Comparison of ENCODE assay signal across 8 mouse cellular contexts in the genomic region with DNA sequence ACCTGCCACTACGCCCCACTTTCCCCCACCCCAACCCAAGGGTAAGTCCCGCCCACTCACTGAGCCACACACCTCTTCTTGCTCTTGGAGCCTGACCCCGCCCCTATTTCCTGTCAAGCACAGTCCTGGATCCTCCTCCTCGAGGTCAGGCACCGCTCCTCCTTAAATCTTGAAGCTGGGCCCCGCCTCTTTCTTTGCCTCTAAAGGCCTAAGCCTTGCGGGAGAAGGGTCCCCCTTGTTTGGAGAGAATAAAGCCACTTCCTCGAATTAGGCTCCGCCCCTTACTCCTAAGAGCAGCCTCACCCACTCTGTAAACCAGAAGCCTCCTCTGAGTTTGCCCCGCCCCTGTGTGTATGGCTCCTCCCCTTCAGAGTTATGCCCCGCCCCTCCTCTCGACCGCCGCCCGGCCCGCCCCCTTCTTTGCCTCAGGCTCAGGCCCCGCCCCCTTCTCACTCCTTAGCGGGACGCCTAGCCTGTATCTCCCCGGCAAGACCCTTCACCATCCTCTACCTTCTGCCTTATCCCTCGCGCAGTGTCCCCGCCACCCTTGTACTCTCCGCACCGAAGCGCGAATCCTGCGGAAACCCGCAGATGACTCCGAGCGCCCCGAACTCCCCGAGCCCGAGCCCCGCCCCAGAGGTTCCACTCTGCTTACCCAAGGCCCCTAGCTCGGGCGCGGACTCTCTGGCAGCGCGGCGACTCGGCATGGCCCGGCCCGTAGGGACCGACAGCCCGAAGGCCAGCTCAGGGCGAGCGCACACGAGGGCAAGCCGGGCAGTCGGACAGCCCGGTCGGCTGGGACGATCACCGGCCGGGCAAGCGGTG. TPM values are rescaled to one million over a fixed set of nuclear protein-coding genes. Genes with fewer than 3 reads are reported as not detected.
DNase-seq lines count a peak whose midpoint lies in the region; ATAC-seq and TF ChIP-seq lines count a peak whose summit lies in the region.

No protein-coding gene starts in this region.

- peak overlapping the region; percentile 71 for H3K9ac ChIP-seq in embryonic facial prominence, embryonic 14.5 days (ENCODE audit: low read depth, low read length)
- peak overlapping the region; percentile 81 for H3K9ac ChIP-seq in heart, adult 2 months (ENCODE audit: low read depth, low read length)
- peak overlapping the region; percentile 70 for H3K9ac ChIP-seq in limb, embryonic 13.5 days
- peak overlapping the region; percentile 63 for H3K9ac ChIP-seq in midbrain, embryonic 16.5 days (ENCODE audit: low read depth, low read length)

- no peak for TF ChIP-seq EP300 in heart, adult 2 months (IDR thresholded peaks at IDR 0.05; ENCODE audit: insufficient read depth, low read depth, low read length)

- H3K79me2 ChIP-seq in heart, adult 2 months (replicated peaks; ENCODE audit: control insufficient read depth, insufficient read depth, low read length), result no peaks in the 10 kb centered on the region

- no peak for TF ChIP-seq CTCF in heart, adult 2 months (IDR thresholded peaks at IDR 0.05)

- no peaks in the 10 kb centered on the region for H3K9me3 ChIP-seq in embryonic facial prominence, embryonic 14.5 days (ENCODE audit: control insufficient read depth, low read length)
- no peaks in the 10 kb centered on the region for H3K9me3 ChIP-seq in limb, embryonic 13.5 days
- H3K9me3 ChIP-seq in midbrain, embryonic 16.5 days (replicated peaks; ENCODE audit: control insufficient read depth, low read length, poor library complexity, severe bottlenecking), result no peaks in the 10 kb centered on the region

- H3K4me1 ChIP-seq in embryonic facial prominence, embryonic 14.5 days (ENCODE audit: control insufficient read depth, insufficient read depth, low read length), result peaks cover 4% of the 10 kb centered on the region; the same call in 1 of the 2 replicates
- H3K4me1 ChIP-seq in heart, adult 2 months (ENCODE audit: control insufficient read depth, insufficient read depth, low read length), result peaks cover 1% of the 10 kb centered on the region; the same call in 1 of the 2 replicates
- no peaks in the 10 kb centered on the region for H3K4me1 ChIP-seq in limb, embryonic 13.5 days
- H3K4me1 ChIP-seq in midbrain, embryonic 16.5 days (ENCODE audit: control insufficient read depth, insufficient read depth, low read length), result peaks cover 9% of the 10 kb centered on the region; the same call in 1 of the 2 replicates

- TF ChIP-seq POLR2A in heart, adult 2 months (IDR thresholded peaks at IDR 0.05; ENCODE audit: insufficient read depth, low read depth, low read length), result peak; percentile 44; the same call in 1 of the 2 replicates

- DNase-seq in 3T3-L1 (ENCODE audit: low read depth, low spot score), result peak; percentile 99
- peak; percentile 88 to 91 for DNase-seq in adrenal gland, postnatal 4 days (ENCODE audit: low spot score in 2 of 2)
- DNase-seq in embryonic facial prominence, embryonic 14.5 days (ENCODE audit: low spot score), result peak; percentile 98
- peak; percentile 95 to 96 for DNase-seq in heart, adult 2 months
- DNase-seq in kidney, adult 8-10 months, result peak; percentile 97 to 99
- DNase-seq in spleen, postnatal 10 days (ENCODE audit: low spot score in 2 of 2), result peak; percentile 92 to 96

- H3K4me3 ChIP-seq in embryonic facial prominence, embryonic 14.5 days (ENCODE audit: low read depth, low read length), result peak overlapping the region; percentile 81
- peak overlapping the region; percentile 94 for H3K4me3 ChIP-seq in heart, adult 2 months
- peak overlapping the region; percentile 81 for H3K4me3 ChIP-seq in limb, embryonic 13.5 days
- H3K4me3 ChIP-seq in midbrain, embryonic 16.5 days (ENCODE audit: low read depth, low read length), result peak overlapping the region; percentile 80

- ATAC-seq in embryonic facial prominence, embryonic 14.5 days (ENCODE audit: low read depth), result peak; percentile 91
- ATAC-seq in limb, embryonic 13.5 days (ENCODE audit: low FRiP score, low read depth), result peak; percentile 89
- ATAC-seq in midbrain, embryonic 16.5 days, result peak; percentile 87

- peak overlapping the region; percentile 80 for H3K27ac ChIP-seq in embryonic facial prominence, embryonic 14.5 days (replicated peaks; ENCODE audit: low read depth, low read length)
- peak overlapping the region; percentile 85 for H3K27ac ChIP-seq in heart, adult 2 months
- peak overlapping the region; percentile 87 for H3K27ac ChIP-seq in limb, embryonic 13.5 days
- H3K27ac ChIP-seq in midbrain, embryonic 16.5 days (ENCODE audit: low read length), result peak overlapping the region; percentile 76

- peaks cover 20% of the 10 kb centered on the region for H3K36me3 ChIP-seq in embryonic facial prominence, embryonic 14.5 days (ENCODE audit: control insufficient read depth, insufficient read depth, low read length)
- no peaks in the 10 kb centered on the region for H3K36me3 ChIP-seq in heart, adult 2 months (ENCODE audit: control insufficient read depth, insufficient read depth, low read length)
- peaks cover 20% of the 10 kb centered on the region for H3K36me3 ChIP-seq in limb, embryonic 13.5 days
- peaks cover 6% of the 10 kb centered on the region; the same call in 1 of the 2 replicates for H3K36me3 ChIP-seq in midbrain, embryonic 16.5 days (ENCODE audit: control insufficient read depth, insufficient read depth, low read length)

- H3K4me2 ChIP-seq in embryonic facial prominence, embryonic 14.5 days (ENCODE audit: low read depth, low read length), result peak overlapping the region; percentile 91
- peak overlapping the region; percentile 91 for H3K4me2 ChIP-seq in limb, embryonic 13.5 days (replicated peaks)
- peak overlapping the region; percentile 84 for H3K4me2 ChIP-seq in midbrain, embryonic 16.5 days (ENCODE audit: low read length)

- 3% methylated on average over 47 of the region's 57 CpGs for WGBS in embryonic facial prominence, embryonic 14.5 days
- 3% methylated on average over 57 of the region's 57 CpGs for WGBS in heart, adult 2 months
- WGBS in limb, embryonic 13.5 days, result 2% methylated on average over 57 of the region's 57 CpGs
- under 1% methylated on average over 57 of the region's 57 CpGs for WGBS in midbrain, embryonic 16.5 days

- intact Hi-C loops in heart, adult 2 months (cut with DNase I), result loop anchor here (5.0 kb wide), 2 partner anchors 34 to 171 kb away; a partner anchor contains a TSS

- no peaks in the 10 kb centered on the region for H3K27me3 ChIP-seq in embryonic facial prominence, embryonic 14.5 days (replicated peaks; ENCODE audit: control insufficient read depth, insufficient read depth, low read length)
- H3K27me3 ChIP-seq in heart, adult 2 months (ENCODE audit: control insufficient read depth, insufficient read depth, low read length), result no peaks in the 10 kb centered on the region
- H3K27me3 ChIP-seq in limb, embryonic 13.5 days, result no peaks in the 10 kb centered on the region
- H3K27me3 ChIP-seq in midbrain, embryonic 16.5 days (ENCODE audit: control insufficient read depth, insufficient read depth, low read depth, low read length), result no peaks in the 10 kb centered on the region

RNA-seq across cellular contexts. Expression of a gene that starts 0.5 kb away (rescaled TPM):
- total RNA-seq in adrenal gland, postnatal 4 days (2021), result 10 to 100 TPM; 22.3 to 23.8 TPM
- polyA plus RNA-seq in embryonic facial prominence, embryonic 14.5 days (2014; fragmentation: Nextera tagmentation; extraction: Ambion mirVana), result 9.9 and 11.5 TPM in 2 replicates
- total RNA-seq in heart, adult 2 months (2021), result 1 to 10 TPM; 7.1 to 7.6 TPM
- polyA plus RNA-seq in heart, adult 2 months (2012; rRNA removed), result 9.5 and 12.1 TPM in 2 replicates
- polyA plus RNA-seq in limb, embryonic 13.5 days (2015; fragmentation: Nextera tagmentation; extraction: Ambion mirVana), result 9.1 and 9.6 TPM in 2 replicates
- polyA plus RNA-seq in midbrain, embryonic 16.5 days (2015; fragmentation: Nextera tagmentation; extraction: Ambion mirVana), result 6.1 and 6.5 TPM in 2 replicates

RNA-seq across cellular contexts. Expression of a gene that starts 24.5 kb away (rescaled TPM):
- total RNA-seq in adrenal gland, postnatal 4 days (2021), result 10 to 100 TPM; 74.3 to 79.6 TPM
- 36.0 and 47.5 TPM in 2 replicates for polyA plus RNA-seq in embryonic facial prominence, embryonic 14.5 days (2014; fragmentation: Nextera tagmentation; extraction: Ambion mirVana)
- total RNA-seq in heart, adult 2 months (2021), result 10 to 100 TPM; 13.9 to 14.0 TPM
- 26.1 and 32.0 TPM in 2 replicates for polyA plus RNA-seq in heart, adult 2 months (2012; rRNA removed)
- polyA plus RNA-seq in limb, embryonic 13.5 days (2015; fragmentation: Nextera tagmentation; extraction: Ambion mirVana), result 62.2 and 64.6 TPM in 2 replicates
- 58.6 TPM in 2 replicates for polyA plus RNA-seq in midbrain, embryonic 16.5 days (2015; fragmentation: Nextera tagmentation; extraction: Ambion mirVana)

RNA-seq across cellular contexts. Expression of a gene that starts 36.1 kb away (rescaled TPM):
- 100 to 1,000 TPM; 112 to 116 TPM for total RNA-seq in adrenal gland, postnatal 4 days (2021)
- polyA plus RNA-seq in embryonic facial prominence, embryonic 14.5 days (2014; fragmentation: Nextera tagmentation; extraction: Ambion mirVana), result 77.9 and 87.9 TPM in 2 replicates
- total RNA-seq in heart, adult 2 months (2021), result 10 to 100 TPM; 61.7 to 74.9 TPM
- 70.1 and 123 TPM in 2 replicates for polyA plus RNA-seq in heart, adult 2 months (2012; rRNA removed)
- polyA plus RNA-seq in limb, embryonic 13.5 days (2015; fragmentation: Nextera tagmentation; extraction: Ambion mirVana), result 75.9 and 77.4 TPM in 2 replicates
- polyA plus RNA-seq in midbrain, embryonic 16.5 days (2015; fragmentation: Nextera tagmentation; extraction: Ambion mirVana), result 120 and 122 TPM in 2 replicates

RNA-seq across cellular contexts. Expression of a gene that starts 49.0 kb away (rescaled TPM):
- total RNA-seq in adrenal gland, postnatal 4 days (2021), result 10 to 100 TPM in 1 of 2 experiments, 1 to 10 TPM in 1; 3.0 to 81.8 TPM
- 0.78 and 0.80 TPM in 2 replicates for polyA plus RNA-seq in embryonic facial prominence, embryonic 14.5 days (2014; fragmentation: Nextera tagmentation; extraction: Ambion mirVana)
- total RNA-seq in heart, adult 2 months (2021), result under 1 TPM in 1 of 2 experiments, not detected in 1; 0.47 TPM
- not detected in 2 replicates for polyA plus RNA-seq in heart, adult 2 months (2012; rRNA removed)
- 1.1 and 1.7 TPM in 2 replicates for polyA plus RNA-seq in limb, embryonic 13.5 days (2015; fragmentation: Nextera tagmentation; extraction: Ambion mirVana)
- not detected in 2 replicates for polyA plus RNA-seq in midbrain, embryonic 16.5 days (2015; fragmentation: Nextera tagmentation; extraction: Ambion mirVana)

RNA-seq across cellular contexts. Expression of a gene that starts 51.4 kb away (rescaled TPM):
- total RNA-seq in adrenal gland, postnatal 4 days (2021), result 10 to 100 TPM; 67.0 to 68.8 TPM
- 142 and 151 TPM in 2 replicates for polyA plus RNA-seq in embryonic facial prominence, embryonic 14.5 days (2014; fragmentation: Nextera tagmentation; extraction: Ambion mirVana)
- total RNA-seq in heart, adult 2 months (2021), result 10 to 100 TPM; 48.5 to 48.6 TPM
- polyA plus RNA-seq in heart, adult 2 months (2012; rRNA removed), result 75.2 and 87.3 TPM in 2 replicates
- polyA plus RNA-seq in limb, embryonic 13.5 days (2015; fragmentation: Nextera tagmentation; extraction: Ambion mirVana), result 167 and 179 TPM in 2 replicates
- 143 and 145 TPM in 2 replicates for polyA plus RNA-seq in midbrain, embryonic 16.5 days (2015; fragmentation: Nextera tagmentation; extraction: Ambion mirVana)

Comparison
In these comparisons a context has a peak if more than half of its experiments do, and no peak if none do; other contexts are left out.
1. Peak in every context shown above with its lines: DNase-seq, ATAC-seq, H3K4me3 ChIP-seq and H3K27ac ChIP-seq.